Mouse (Mus musculus) cerebellum, postnatal 10 days (tissue): ENCODE data around the gene Stxbp1.

Source experiments
- DNase-seq, 2 experiments: peaks; one replicate each; pipeline ENCODE4 v3.0.0; 2021; ENCODE audit warnings: mixed read lengths in 2 of 2

Gene Stxbp1

DNA sequence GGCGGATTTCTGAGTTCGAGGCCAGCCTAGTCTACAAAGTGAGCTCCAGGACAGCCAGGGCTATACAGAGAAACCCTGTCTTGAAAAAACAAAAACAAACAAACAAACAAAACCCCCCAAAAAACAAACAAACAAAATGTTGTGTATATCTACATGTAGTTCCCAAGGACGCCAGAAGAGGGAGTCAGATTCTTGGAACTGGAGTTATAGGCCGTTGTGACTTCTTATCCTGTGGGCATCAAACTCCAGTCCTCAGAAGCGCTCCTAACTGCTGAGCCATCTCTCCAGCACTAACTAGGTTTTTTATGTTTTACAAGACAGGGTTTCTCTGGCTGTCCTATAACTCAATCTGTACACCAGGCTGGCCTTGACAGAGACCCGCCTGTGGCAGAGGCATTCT lies 59.9 kb downstream of the Stxbp1 start:
- DNase-seq, result peak; percentile 64 to 83

DNA sequence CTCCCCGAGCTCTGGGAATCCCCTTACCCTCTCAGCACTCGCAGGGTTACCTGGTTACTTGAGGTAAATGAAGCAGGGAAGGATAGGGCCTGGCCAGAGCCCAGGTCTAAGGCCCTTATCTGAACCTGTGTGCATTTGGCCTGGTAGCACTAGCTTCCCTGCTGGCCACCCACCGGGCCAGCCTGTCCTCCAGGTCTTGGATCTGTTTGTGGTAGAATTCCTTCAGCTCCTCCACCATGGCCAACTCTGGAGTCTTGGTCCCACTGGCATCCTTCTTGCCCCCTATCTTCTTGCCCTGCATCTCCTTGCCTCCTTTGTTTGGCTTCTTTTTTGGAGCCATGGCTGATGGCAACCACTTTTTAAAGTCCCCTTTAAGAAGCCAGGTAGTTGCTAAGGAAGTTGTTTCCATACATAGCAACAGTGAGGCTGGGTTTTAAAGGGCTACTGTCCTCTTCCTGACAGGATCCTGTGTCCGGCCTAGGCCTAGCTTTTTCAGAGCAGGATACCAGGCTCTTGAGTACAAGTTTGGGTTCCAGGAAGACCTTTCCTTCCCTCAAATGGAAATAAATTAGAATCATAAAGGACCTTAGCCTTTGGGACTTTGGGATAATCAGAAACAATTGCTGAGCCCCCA lies 62.9 kb downstream of the Stxbp1 start, which contains the start of gene Cfap157:
Gene Cfap157, minus strand, starts transcription at position 381 of the 634 bp plus-strand sequence.
- DNase-seq, result no peak

DNA sequence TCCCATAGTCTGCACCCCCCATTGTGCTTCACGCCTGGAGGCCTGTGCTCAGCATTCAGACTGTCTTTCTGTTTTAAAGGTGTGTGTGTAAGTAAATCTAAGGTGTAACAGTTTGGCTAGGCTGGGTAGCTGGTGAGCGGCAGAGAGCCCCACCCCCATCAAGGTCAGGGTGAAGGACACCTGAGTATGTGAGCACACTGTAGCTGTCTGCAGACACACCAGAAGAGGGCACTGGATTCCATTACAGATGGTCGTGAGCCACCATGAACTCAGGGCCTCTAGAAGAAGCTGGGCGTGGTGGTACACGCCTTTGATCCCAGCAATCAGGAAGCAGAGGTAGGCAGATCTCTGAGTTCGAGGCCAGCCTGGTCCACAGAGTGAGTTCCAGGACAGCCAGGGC lies 65.3 kb downstream of the Stxbp1 start:
- no peak for DNase-seq

DNA sequence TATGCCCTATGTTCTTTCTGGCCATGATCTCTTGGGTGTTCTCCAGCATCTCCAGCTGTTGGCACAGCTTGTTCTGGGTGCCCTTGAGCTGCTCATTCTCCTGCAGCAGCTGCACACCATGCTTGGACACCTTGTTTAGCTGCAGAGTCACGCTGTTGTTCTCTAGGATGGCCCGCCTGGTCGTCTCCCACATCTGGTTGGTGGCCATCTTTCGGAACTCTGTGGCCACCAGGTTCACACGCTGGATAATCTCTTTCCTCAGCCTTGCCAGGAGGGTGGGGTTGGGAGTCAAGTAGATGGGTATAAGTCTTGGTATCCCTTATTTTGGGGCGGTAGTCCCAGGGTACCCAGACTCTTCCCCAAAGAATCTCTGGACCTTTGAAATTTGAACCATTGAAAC lies 67.3 kb downstream of the Stxbp1 start:
- DNase-seq, result no peak

DNA sequence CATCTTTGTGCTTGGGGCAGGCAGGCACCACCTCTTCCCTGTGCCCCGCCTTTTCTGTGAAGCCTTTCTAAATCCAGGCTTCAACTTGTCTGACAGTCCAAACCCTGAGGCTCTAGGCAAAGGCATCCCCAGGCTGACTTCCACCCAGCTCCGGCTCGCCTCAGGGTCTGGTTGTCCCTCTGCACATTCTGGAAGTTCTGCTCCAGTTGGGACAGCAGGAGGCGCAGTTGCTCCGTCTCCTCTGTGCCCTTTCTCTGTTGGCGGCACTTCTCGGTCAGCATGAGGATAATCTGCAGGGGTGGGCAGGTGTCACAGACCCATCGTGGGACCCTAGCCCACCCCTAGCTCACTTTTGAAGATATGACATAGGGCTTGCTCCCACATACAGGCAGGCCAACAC lies 67.9 kb downstream of the Stxbp1 start:
- DNase-seq, result peak; percentile 84 to 85

DNA sequence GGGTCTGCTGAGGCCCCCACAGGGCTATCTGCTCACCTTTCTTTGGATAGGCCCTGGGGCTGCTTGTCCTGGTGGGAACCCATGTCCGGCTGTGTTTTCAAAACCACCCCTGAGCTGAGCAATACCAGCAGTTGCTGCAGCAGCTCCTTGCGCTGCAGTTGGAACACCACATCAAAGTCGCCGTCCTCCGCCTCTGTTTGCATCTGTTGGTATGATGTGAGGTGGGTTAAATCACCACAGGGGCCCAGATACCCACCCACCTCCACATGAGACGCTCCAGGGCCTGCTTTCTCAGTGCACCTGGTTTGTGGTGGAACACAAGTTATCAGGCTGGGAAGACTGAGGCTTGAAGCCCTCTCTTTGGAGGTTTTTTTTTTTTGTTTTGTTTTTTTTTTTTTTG lies 69.0 kb downstream of the Stxbp1 start:
- no peak for DNase-seq

DNA sequence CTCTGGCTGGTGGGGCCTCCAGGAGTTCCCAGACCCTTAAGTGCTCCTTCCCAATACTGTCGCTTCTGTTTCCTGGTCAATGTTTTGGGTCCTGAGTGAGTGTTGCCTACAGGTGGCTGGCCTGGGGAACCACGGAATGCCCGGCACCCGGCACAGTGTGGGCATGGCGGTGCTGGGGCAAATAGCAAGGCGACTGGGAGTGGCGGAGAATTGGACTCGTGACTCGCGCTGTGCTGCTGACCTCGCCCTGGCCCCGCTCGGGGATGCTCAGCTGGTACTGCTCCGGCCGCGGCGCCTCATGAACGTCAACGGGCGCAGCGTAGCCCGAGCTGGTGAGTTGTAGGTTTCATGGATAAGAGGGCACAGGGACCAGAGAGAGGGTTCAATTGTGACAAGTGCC lies 70.9 kb downstream of the Stxbp1 start:
- no peak for DNase-seq

DNA sequence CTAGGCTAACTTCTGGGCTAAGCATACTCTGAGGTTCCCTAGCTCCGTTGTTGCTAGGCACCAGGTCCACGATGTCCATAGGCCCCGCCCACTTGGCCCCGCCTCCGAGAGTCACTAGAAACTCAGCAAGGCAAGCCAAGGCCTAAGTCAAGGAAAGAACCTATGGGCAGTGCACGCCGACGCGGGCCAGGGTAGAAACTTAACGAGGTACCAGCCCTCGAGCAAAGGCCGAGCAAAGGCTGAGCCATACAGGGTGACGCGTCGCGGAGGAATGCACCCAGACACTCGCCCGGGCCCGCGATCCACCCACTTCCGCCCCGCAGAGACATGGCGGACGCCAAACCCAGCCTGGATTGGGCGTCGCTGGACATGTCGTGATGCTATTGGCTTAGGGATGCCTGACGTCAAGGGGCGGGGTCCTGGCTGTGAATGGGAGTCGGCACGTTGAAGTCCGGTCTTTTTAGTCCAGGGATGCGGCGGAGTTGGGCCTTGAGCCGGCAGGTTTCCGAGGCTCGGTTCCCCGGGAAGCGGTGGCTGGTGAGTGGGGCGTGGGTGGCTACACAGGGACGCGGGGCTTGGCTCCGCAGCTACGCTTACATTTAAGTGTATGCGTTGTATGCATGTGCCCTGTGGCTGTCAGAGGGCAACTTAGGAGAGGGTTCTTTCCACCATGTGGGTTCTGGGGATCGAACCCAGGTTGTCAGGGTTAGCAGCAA lies 71.5 kb downstream of the Stxbp1 start, which contains the start of the genes Ttc16 and Ptrh1:
Gene Ttc16, minus strand, starts transcription at position 275 of the 716 bp plus-strand sequence.
Gene Ptrh1, plus strand, starts transcription at position 428 of the 716 bp plus-strand sequence.
- DNase-seq, result peak; percentile 99

DNA sequence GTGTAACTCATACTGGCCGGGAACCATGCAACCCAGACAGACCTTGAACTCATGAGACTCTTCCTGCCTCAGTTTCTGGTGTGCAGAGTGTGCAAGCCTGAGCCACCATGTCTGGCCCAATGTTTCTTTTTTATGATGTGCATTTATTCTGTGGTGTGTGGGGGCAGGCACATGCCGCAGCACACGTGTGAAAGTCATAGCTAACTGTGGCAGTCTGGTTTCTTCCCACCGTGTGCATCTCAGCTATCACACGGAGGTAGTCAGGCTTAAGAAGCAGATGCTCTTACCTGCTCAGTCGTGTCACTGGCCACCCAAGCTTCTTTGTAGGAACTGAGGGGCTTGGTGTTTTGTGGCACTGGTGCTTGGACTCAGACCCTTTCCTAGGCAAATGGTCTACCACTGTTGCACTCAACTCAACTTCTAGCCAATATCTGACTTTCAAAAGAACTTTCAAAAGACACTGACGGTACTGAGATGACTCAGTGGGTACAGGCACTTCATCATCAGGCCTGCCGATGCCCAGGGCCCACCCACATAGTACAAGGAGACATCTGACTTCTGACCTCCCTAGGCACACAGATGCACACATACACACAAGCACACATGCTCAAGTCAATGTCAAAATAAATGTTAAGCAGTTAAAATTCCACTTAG lies 74.3 kb downstream of the Stxbp1 start:
- no peak for DNase-seq

DNA sequence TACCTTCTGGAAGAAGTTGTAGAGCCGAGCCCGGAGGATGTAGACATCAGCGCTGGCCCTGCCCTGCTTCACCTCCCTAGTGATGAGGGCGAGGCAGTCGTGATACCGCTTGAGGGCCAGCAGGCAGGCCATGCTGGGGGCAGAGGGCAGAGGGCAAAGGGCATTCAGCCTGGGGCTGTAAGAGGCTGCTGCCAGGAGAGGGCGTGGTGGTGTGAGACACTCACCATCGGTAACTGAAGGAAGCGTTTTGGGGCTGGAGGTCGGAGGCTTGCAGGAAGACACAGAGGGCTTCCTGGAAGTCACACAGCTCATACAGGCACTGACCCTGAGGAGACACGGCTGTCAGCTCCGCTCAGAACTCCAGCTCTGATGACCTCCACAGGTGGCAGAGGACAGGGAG lies 75.2 kb downstream of the Stxbp1 start:
- no peak for DNase-seq

DNA sequence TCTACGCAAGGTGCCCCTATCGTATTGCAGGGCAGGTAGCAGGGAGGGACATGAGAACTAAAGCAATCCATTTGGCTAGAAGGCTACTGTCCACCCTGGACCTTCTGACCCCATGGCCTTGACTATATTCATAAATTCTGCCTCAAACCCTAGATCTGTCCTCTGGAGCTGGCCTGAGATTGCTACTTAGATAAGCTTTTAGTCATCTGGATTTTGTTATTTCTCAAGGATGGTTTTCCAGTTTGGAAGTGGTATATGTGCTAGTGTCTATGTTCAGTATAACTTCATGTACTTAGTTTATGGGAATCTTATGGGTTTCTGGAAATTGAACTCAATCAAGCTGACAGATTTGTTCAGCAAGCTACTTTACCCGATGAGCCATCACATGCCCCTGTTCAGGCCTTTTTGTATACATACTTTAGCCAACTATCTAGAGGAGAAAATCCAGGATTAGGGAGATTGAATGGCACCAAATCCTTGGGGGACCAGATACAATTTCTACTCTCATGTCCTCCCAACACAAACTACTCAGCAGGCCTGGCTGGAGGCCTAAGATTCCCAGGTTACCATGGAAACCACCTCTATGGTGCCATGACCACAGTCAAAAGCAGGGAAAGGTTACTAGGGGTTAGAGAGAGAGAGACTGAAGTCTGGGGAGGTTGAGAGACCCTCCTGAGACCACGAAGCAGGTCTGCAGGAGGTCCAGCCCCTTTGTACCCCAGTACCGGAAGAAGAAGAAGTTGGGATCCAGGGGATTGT lies 77.5 kb downstream of the Stxbp1 start:
- peak; percentile 82 to 84 for DNase-seq

DNA sequence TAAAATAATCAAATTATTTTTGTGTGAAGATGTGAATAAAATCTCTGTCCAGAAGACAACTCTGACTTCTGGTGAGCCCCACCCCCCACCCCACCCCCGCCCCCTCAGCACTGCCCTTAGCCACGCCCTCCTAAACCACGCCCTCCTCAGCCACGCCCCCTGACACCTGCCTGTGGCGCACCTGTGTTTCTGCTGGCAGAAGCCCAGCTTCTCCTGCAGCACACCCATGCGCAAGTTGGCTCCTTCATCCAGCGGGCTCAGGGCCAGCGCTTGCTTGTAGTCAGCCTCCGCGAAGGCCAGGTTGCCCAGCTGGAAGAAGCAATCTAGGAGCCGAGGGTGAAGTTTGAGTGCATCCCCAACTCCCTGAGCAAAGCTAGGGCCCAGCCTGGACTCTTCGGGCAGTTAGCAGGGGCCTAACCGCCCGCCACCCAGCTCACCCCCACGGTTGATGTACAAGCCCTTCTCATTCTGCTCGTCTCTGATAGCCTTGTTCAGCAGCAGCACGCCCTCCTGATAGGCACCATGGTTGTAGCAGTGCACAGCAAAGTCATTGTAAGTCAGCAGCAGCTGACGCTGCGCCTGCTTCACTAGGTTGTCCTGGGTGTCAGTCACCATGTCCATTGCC lies 78.3 kb downstream of the Stxbp1 start:
- peak; percentile 89 to 91 for DNase-seq

DNA sequence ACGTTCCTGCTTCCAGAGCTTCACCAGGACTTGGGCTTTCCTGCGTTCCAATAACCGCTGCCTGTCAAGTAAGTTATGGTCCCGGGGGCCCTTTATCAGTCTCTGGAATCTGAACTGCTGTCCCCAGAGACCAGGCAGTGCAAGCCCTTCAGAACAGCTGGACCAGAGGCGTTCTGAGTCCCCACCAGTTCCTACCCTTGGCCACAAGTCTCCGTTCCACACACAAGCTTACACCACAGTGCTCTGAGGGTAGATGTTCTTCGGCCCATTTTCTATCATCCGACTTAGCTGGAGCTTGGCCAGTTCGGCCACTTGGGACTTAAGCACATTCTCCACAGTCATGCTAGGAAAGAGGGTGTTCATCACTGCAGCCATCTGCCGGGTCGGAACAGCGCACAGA lies 79.8 kb downstream of the Stxbp1 start:
- no peak for DNase-seq

DNA sequence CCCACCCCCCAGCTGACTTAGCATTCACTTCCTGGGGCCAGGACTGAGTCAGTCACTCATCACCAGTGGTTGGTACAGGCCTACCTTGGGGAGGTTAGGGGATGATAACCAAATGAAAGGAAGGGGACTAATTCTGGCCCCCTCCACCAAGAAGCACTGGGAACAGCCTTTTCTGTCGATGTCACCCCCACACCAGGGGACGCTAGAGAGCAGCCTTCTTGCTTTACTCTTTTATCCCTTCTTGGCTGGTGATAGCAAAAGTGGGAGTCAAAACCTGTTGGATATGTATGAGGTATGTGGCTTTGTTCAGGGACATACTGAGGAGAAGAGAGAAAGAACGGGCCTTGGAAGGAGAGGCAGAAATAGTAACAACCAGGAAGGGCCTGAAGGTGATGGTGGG lies 83.7 kb downstream of the Stxbp1 start:
- DNase-seq, result no peak

DNA sequence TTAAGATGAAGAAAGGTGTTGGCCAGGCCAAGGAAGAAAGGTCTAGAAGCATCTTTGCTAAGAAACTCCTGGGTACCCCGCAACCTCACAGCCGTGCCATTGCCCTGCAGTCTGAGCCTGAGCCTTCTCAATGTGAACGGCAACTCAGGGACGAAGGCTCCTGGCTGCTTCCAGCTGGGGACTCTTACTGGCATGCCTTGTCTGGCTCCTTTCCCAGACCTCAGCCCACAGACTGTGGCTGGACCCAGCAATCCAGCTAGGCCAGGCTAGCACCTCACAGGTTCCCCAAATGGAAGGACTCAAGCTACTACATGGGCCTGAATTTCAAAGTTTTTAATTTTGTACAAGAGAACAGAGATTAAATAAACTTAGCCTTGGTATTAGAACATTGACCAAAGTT lies 85.2 kb downstream of the Stxbp1 start:
- DNase-seq, result peak; percentile 61 to 64

DNA sequence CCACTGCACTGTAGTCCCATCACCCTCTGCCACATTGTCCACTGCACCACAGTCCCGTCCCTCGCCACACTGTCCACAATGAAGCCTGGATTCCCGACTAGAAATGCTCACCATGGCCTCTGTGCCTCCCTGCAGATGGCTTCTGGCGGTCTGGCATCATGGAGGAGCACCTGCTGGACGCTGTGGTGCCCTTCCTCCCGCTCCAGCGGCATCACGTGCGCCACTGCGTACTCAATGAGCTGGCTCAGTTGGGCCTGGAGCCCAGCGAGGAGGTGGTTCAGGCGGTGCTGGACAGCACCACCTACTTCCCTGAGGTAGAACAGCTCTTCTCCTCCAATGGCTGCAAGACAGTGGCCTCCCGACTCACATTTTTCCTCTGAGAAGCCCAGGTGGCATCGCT lies 85.7 kb downstream of the Stxbp1 start:
- peak; percentile 70 to 72 for DNase-seq

DNA sequence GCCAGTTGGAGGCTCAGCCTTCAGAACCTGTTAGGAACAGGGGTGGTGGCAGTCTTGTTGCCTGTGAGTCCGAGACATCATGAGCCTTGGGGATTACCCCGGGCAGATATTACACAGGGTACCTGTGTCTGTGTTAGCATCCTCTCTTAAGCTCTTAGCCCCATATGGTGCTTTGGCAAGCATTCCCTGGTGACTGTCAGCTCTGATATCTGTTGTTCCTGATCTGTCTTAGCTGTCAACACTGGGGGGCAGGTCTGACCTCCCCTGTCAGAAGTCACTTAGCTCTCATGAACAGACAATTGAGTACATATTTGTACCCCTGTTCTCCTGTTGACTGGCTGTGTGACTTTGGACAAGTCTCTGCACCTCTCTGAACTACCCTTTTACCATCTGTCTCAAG lies 88.0 kb downstream of the Stxbp1 start:
- no peak for DNase-seq

DNA sequence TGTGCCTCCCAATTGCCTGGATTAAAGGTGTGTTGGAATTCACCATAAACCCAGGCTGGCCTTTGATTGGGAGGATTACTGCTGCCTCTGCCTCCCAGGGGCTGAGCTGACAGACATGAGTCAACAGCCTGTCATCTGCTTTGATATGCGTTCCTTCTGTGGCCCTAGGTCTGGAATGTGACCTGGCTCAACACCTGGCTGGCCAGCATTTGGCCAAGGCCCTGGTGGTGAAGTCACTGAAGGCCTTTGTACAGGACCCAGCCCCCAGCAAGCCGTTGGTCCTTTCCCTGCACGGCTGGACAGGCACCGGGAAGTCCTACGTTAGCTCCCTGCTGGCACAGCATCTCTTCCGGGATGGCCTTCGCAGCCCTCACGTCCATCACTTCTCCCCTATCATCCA lies 88.5 kb downstream of the Stxbp1 start:
- DNase-seq, result no peak

DNA sequence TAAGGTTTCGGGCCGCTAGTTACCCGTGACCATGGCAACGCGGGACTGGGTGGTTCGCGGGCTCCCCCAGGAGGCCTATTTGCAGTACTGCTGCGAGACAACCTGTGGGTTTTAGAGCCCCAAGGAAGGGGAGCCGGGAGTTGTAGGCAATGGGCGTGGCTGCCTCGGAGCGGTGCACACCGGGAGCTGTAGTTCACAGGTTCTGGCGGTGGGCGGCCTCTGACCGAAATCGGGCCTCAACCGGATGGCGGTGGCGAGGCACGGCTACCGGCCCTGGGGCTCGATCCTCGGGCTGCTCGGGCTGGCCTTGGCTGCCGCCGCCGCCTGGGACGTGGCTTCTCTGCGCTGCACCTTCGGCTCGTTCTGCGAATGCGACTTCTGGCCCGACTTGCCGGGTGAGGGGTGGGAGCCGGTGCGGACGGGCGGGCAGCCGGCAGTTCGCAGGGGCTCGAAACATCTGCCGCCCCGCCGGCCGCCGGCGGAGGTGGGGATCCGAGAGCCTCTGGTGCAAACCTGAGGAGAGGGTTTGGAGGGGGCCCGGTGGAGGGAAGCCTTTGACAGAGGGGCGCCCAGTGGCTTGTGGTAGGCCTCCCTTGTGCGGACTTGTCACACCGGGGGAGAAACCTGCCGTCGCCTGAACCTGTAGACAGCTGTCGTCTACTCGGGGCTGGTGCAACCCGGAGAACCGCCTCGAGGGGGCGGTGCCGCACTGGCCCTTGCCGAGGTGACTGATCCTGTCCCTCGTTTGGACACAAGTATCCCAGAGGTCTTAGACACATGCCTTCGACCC lies 89.8 kb downstream of the Stxbp1 start, which contains the start of gene Tor2a:
Gene Tor2a, plus strand, starts transcription at position 179 of the 790 bp plus-strand sequence.
- peak; percentile 98 for DNase-seq

DNA sequence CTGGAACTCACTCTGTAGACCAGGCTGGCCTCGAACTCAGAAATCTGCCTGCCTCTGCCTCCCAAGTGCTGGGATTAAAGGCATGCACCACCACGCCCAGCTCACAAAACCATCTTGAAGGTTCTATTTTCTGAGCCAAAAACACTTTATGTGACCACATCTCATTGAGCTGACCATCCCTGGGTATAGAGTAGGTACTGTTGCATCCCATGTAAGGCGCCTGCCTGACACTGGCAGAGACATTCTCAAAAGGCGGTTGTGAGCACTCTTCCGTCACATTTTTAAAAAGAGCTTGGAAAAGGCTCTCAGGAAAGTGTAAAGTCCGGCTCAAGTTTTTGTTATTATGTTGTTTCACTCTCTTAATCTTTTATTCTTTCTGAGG lies 90.4 kb downstream of the Stxbp1 start:
- no peak for DNase-seq

DNA sequence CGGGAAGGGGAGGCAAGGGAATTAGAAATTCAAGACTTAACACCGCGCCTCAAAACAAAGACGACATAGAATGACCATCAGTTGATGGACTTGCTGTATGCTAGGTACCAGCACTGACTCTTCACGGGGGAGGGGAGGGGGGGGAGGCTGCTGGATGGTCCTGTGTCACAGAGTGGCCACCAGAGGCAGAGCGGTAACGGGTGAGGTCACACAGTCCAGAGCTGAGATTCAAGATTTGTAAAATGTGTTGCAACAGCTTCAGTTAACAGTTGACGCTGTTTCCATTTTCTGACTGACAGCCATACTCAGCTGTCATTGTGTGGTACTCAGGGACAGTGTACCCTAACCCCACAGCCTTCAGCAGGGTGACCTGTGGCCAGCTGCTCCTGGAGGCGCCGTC lies 94.9 kb downstream of the Stxbp1 start:
- DNase-seq, result no peak

DNA sequence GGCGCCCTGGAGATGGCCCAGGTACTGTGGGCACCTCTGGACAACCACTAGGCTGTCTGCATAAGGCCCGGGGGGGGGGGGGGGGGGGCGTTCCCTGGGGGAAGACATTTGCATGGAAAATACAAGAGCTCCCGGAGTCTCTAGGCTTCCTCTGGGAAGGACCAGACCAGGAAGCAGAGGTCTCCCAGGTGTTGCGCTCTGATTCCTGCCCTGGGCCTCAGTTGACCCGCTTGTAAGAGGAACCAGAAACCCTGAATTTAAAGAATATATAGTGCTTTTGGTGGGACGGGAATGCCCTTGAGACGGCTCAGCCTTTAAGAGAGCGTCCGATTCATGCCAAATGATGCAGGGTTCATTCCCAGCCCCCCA lies 95.4 kb downstream of the Stxbp1 start:
- no peak for DNase-seq
